Mouse (Mus musculus) C2C12 (cell line): Measurements from ENCODE around the gene Lgi4.

Experiments used
- CEBPB ChIP-seq: IDR thresholded peaks from one replicate; pipeline ENCODE4 v1.6.1; 2011; ENCODE audit warnings: low read depth, mild to moderate bottlenecking, control low read depth, moderate library complexity
- MAX ChIP-seq: IDR thresholded peaks from one replicate; pipeline ENCODE4 v1.6.1; 2011; ENCODE audit warnings: mild to moderate bottlenecking, control low read depth
- USF1 ChIP-seq: IDR thresholded peaks from one replicate; pipeline ENCODE4 v1.6.1; 2011; ENCODE audit warnings: low read depth, mild to moderate bottlenecking, control low read depth, moderate library complexity

DNA sequence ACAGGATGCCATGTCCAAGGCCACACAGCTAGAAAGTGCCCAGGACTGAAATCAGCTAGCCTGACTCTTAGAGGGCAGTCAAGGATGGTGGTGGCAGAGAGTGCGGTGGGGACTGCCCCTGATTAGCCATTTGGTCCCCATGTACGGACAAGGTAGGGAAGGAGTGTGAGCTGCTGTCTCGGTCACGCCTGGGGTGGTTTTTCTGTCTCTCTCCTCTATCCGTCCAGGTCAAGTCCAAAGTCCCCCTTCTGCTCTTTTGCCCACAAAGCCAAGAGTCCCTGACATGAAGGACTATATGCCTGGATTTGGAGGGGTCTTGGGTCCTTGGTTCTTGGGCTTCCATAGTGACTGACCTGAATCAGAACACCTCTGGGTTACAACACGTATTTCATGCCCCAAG, 54.7 kb downstream of the Lgi4 start:
- no peak for TF ChIP-seq MAX
- TF ChIP-seq USF1 = no peak
- no peak for TF ChIP-seq CEBPB
